Mouse (Mus musculus) right cerebral cortex, adult 2 months (tissue): ENCODE measurements around the gene Arhgef3.

Experiments
- DNase-seq, 2 experiments: peaks; one replicate each; pipeline ENCODE4 v3.0.0; 2021 to 2022; ENCODE audit warnings: low spot score in 2 of 2

Arhgef3 gene

DNA sequence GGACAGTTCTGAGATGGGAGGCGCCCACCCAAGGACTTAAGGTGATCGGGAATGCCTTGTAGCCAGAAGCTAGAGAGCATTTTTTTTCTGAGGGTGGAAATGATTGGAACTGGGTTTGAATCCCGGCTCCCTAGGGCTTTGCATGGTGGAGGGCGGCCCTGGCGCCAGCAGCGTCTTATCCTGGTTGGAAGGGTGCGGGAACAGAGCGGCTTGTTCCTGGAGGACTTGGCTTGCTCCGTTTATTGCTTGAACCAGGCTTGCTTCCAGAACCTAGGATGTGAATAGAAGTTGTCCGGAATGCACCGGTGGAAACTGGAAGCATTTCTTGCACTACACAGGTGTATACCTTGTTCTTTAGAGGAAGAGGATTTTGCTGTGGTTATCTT is 569 bp downstream of the Arhgef3 start:
- DNase-seq, result no peak

DNA sequence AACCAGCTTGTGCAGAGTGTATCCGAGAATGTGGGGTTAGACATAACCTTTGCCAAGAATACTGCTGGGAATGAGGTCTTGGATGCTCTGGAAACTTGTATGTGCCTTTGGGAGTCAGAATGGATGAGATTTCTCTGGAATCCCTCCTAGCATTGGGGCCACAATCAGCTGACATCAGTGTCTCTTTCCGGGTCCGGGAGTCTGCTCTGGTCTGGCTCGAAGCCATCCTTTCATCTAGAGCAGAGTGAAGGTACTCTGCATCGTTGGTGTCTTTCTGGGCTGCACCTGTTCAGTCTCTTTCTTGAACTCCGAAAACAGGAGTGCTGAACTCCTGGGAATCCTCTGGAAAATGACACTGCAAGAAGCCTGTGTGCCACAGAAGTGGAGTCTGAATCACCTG is 1.3 kb downstream of the Arhgef3 start:
- DNase-seq, result no peak

DNA sequence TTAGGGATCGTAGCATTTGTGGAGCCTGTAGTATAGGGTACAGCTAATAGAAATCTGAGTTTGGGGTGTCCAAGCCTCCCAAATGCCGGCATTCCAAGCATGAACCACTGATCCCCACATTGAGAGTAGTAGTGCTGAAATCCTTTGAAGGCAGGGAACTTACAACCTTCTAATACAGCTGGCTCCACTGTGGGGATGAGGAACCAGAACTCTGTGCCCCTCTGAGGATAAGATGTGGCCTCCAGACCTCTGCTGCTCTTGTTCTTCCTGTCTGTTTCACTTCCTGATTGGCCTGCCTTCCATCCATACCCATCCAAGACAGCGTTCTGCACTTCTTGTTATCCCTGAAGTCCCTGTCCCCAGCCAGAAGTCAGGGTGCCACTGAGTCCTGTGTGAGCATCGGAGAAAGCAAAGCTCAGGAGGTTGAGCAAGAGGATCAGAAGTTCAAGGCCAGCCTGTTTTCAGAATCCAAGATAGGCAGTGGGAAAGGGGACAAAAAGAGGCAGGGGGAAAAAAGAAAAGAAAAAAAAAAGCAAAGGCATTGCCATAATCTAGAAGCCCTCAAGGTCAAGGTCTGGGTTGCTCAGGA is 2.0 kb downstream of the Arhgef3 start:
- DNase-seq, result no peak

DNA sequence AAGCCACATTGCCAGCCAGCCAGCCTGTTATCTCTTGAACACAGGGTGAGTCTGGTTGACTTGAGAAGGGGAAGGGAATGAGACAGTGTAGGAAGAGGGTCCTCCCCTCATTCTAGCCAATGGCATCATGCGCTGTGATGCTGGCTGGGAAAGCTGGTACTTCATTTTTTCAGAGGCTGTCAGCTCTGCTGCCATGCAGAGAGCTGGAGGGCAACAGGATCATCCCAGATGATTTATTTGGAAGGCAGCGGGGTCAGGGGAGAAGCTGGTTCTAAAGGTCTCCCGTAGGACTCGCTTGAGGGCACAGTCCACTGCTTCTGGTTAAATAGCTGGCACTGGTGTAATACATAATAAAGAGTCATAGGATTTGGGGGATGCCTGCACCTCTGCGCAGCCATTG is 3.8 kb downstream of the Arhgef3 start:
- no peak for DNase-seq

DNA sequence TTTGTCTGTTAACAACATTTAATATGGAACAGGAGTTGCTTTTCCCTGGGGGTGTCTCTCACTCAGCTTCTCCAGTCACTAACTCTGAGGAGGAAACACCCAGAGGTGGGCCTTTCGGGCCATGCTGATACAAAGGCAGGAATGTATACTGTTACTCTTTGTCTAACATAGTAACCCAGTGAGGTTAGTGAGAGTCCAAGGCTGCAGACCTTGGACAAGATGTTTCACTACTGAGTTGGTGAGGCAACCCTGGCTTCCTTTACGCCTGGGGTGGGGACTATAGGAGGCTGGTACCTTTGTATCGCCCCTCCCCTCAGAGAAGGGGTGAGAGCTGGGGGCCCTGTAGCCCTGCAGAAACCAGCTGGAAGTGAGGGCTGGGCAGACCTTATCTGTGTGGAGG is 7.9 kb downstream of the Arhgef3 start:
- no peak for DNase-seq

DNA sequence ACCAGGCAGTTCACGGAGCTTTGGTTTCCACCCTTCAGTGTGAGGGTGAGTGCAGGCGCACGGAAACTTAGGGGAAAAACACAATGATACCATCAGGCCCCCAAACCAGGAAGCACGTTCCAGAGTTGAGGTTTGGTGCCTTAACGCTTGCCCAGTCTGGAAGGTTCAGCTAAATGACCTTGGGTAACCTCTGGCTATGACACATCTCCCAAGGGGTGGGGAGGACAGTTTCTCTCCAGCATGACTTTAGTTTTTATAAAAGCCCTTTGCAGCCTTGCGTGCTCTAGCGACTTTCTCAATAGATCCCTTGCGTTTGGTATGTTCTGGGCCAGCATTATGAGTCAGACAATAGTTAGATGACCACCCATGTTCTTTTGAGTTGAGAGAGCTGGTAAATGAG is 8.8 kb downstream of the Arhgef3 start:
- no peak for DNase-seq

DNA sequence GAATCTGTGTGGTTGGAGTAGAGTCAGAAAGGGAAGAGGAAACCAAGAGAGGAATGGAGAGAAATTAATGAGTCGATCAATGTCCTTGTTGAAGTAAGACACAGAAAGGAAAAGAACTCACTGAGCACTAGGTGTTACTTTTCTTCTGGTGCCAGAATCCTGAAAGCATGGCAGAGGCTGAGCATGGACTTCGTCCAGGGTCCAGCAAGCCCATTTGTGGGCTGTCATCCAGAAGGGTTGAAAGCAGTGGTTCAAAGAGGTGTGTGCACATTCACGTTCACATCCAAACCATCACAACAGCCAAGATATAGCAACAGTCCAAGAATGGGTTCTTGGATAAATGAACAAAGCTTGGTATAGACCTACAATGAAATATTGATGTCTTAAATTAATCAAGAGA is 15.3 kb downstream of the Arhgef3 start:
- DNase-seq, result no peak

DNA sequence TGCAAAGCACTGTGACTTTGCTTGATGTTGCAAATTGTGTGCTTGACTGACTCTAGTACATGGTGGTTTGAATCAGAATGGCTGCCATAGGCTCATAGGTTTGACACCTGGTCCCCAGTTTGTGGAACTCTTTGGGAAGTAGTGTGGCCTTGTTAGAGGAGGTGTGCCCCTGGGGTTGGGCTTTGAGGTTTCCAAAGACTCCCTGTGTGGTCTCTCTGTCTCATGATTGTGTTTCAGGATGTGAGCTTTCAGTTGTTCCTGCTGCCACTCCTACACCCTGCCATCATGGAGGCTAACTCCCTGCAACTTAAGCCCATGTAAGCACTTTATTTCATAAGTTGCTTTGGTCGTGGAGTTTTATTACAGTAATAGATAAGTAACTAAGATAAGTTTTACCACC is 16.0 kb downstream of the Arhgef3 start:
- DNase-seq, result no peak

DNA sequence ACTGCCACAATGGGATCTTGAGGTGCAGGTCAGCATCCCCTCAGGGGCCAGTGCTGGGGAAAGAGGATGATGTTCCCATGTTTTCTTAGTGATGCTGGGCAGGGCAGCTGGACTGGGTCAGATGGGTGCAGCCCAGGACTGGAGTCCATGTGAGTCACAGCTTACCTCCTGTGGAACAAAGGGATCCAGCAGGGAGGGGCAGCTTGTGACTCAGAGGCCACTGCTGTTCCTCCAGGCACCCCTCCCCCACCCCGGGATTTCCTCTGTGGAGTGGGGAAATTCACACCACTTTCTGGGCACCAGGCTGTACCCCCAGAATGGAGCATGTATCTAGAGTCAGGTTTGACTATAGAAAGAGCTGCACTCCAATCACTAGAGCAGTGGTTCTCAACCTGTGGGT is 16.8 kb downstream of the Arhgef3 start:
- no peak for DNase-seq

DNA sequence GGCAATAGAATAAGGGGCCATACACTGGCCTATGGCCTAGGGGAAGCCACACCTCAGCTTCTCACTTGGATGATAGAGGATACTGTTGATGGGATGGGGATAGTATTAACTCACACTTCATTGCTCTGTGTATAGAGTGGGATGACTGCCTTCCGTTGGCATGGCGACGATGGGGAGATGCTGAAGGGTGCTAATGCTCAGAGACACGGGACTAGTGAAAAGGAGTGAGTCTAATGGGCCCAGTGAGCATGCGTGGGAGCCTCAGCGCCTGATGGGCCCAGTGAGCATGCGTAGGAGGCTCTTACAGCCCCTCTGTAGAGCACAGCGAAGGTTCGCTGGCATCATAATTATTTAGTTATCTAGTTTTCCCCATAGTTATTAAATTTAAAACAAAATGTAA is 24.2 kb downstream of the Arhgef3 start:
- peak; percentile 34 to 37 for DNase-seq

DNA sequence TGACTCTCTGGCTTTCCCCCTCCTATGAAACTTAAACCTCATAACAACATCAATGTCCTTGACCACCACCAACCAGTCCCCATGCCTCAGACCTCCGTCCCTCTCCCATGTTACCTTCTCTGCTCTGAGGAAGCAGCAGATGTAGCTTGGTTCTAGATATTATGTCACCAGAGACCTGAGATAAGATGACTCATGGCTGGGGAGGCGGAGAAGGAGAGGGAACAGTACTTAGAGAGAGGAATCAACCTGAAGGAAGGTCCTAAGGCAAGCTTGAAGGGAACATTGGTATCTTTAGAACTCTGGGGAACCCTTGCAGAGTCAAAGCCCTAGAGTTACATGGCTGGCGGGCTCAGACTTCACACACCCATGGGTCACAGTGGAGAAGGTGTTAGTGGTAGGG is 25.3 kb downstream of the Arhgef3 start:
- peak in 1 of 2 experiments; percentile 20 for DNase-seq

DNA sequence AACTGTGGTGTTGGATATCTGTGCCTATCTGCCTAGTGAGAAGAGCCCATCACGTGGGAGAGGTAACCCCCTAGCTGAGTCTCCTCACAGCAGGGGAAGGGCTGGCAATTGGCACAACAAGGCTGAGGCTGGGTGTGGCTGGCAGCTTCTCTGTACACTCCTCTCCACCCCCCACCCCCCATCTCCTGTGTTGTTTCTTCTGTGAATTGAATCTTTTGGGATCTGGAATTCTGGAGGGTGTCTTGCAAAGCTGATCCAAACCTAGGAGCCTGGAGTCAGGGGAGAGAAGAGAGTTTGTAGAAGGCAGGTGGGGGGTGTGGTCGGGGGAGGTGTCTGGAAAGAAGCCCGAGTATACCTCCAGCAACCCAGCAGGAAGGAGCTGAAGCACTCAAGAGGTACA is 26.8 kb downstream of the Arhgef3 start:
- no peak for DNase-seq

DNA sequence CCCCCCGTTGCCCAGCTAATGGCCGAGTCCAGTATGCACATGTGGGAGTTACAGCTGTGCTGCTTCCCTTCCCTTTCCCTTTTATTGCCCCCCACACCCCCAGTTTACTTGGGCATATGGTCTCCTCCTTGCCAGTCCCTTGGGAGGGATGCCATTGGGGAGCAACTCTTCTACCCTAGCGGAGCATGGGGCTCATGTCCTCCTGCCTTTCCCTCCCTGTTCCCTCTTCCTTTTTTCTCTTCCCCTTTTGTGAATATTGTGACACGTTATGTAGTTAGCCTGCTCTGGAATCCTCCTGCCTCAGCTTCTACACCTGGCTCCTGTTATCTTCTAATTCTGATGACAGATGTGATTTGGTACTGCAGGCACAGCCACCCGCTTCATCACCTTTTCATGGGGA is 28.0 kb downstream of the Arhgef3 start:
- no peak for DNase-seq

DNA sequence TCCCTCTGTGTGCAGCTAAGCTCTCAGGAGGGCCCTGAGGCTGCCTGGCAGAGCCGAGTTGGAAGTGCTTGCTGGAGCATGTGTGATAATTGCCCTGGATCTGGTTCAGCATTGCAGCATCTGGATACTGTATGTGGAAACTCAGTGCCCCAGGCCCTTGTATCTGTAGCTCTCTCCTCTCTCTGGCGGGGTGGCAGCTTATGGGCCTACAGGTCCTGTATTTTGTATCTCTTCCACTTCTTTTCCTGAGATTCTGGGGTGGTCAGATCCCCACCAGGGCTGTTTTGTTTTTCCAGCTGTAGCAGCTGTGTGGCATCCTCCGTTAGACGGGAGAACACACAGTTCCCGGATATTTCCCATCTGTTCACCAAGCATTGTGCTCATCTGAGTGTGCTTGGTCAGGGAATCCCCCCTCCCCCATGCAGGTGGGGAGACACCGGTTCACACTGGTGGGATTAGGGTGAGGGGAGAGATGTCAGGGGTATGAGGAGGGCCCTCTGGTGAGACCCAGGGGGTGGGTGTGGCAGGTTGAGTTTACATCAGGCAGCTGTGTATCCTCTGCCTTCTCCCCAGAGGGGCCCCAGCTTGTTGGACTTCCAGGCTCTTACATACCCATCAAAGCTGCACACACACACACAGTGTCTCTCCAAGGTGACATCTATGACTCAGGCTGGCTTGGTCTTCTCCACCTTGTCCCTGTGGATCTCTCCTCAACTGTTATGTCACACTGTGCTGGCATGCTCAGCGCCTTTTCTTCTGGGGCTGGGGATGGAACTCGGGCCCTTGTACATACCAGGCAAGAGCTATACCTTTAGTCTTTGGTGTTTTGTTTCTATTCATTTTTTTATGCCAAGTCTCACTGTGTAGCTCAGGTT is 30.7 kb downstream of the Arhgef3 start:
- no peak for DNase-seq

DNA sequence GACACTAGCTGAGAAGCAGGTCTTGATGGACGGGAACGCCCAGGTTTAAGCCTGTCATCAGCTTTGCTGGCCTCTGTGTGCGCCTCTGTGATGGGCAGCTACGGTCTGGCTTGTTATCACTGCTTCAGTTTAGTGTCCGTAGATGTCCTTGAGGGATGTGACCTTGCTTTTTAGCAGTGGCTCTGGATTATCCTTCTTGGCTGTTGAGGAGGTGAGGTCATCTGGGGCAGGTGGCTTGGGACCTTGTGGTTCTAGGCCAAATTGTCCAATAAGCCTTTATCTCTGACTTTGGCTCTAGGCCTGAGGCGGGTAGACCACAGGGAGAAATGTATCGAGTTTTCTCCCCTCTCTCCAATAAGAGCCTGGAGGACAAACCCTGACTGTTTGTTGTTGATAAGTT is 33.0 kb downstream of the Arhgef3 start:
- DNase-seq, result no peak

DNA sequence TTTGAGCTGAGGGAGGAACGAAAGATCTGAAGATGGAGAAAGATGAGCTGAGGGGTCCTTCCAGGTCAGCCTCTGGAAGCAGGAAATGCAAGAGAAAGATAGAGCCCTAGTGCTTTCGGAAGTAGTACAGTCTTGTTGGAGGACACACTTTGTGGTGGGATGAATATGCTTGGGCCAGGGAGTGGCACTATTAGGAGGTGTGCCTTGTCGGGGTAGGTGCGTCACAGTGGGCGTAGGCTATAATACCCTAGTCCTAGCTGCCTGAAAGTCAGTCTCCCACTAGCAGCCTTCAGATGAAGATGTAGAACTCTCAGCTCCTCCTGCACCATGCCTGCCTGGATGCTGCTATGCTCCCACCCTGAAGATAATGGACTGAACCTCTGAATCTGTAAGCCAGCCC is 34.7 kb downstream of the Arhgef3 start:
- DNase-seq, result no peak

DNA sequence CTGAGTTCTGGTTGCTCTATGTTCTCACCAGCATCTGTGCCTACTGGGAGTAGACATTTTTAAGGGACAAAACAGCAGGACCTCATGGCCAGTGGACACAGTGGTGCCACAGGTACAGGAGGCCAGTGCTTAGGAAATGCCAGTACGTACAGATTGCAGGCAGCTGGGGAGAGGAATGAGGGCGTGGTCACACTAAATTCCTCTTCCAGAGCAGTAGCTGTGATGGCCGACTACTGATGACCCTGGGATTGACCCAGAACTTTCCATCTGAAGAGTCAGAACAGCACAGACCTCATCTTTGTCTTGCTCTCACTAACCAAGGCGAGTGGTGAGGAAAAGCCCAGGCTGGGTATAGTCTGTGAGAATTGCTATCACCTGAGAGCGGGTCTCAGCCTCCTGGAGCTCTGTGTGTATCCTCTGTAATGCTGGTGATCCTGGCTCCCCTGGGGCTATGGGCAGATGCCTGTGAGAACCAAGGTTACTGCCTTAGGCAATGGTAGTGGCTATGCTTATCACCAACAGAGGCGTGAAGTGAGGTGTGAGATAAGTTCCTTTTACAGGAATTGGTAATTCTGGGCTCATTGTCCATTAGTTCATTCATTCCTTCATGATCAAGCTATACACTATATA is 35.4 kb downstream of the Arhgef3 start:
- DNase-seq, result no peak

DNA sequence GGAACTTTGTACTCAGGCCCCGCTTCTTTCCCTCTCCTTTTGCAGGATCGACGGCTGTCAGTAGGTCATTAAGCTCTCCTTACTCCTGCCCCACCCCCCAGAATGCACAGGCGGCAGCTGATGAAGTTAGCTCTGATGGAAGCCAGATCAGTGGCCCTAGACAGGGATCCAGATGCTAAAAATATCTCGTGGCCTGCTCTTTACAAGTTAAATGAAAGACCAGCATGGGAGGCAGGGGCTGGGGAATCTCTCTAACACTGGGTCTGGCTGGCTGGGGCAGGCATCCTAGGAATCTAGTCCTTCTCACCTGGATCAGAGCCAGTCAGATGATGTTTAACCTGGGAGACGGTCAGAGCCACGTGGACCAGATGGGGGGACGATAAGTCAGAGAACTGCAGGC is 36.7 kb downstream of the Arhgef3 start:
- no peak for DNase-seq

DNA sequence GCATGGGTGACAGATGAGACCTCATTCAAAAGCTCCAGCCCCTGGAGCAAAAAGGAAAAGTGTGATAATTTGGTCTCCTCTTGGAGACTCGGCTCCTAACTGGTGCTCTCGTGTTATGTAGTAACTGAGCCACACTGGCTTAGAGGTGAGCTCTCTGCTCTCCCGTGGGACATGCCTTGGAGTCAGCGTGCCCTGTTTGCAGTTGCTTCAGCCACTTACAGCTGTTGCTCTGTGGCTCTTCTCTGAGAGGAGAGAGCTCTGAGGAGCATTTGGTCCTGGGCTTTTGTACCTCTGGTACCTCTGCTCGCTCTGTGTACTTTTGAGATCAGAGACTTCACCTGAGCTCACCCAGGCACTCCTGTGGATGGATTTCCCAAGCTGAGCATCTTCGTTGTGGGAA is 40.4 kb downstream of the Arhgef3 start:
- no peak for DNase-seq

DNA sequence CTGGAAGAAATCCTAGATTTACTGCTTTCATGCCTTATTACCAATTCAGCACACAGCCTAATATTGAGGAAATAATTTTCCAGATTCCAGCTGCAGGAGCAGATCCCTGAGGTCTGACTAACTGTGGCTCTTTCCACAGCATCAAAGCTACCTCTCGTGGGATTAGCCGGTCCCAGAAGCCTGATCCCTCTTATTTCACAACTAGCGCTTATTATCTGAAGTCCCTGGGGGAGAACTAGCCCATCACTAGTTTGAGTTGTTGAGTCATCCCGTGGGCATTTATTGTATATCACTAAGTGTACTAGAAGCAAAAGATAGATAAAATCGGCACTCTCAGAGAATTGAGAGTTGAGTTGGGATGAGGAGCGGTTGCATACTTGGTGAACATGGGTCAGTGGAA is 41.3 kb downstream of the Arhgef3 start:
- DNase-seq, result no peak

DNA sequence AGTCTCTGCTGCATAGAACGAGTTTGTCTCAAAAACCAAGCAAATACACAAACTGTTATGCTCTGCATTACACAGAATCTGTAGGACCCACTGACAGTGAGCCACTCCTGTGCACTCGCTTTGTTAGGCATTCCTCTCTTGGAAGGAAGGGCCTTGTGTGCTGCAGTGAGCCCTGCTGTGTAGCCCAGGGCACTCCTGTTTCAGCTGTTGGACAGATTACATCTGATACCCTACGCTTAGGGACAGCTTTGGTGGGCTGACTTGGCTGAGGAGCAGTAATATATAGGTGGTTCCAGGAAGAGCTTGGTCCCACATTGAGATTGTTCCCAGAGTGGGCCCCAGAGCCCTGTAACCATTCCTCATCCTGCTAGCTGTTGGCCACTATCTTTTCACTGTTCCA is 43.4 kb downstream of the Arhgef3 start:
- DNase-seq, result no peak

DNA sequence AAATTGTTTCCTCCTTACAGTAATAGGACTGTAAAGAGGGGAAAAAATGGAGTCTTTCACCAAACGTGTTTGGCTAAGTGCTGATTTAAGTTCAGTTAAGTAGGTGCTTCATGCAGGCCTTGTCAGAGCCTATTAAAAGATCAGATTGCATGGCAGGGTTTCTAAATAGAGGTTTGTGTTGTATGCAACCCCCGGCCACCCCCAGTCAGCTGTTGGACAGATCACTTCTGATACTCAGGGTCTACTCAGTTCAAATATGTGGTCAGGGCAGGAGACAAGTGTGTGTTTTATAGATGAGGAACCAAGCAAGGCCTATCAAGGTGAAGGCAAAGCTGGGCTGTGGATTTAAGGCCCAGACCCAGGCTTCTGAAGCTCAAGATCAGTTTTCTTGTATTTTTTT is 44.1 kb downstream of the Arhgef3 start:
- DNase-seq, result no peak

DNA sequence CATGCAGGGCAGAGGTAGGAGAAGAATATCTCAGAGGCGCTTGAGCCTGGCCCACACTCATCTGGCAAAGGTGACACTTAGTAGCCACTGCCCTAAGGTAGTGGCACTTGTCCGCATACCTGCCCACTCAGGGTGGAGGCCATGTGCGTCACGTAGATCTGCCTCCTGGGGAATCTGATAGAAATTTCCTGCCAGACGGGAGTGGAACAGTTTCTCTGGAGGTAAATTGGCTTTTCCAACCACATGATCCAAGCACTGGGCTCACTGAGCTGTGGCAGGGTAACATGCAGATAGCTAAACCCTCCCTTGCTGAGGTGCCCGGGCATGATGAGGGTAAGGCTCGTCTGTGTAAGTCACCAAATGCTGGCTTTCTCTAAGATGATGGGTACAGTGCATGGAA is 46.1 kb downstream of the Arhgef3 start:
- no peak for DNase-seq
